Mouse (Mus musculus) liver, postnatal 0 days (tissue): ENCODE results near the gene Rbm20.

Experiments
- CTCF ChIP-seq: sonication (generic); IDR thresholded peaks from 2 replicates; pipeline ENCODE4 v1.5.1; 2016; ENCODE audit warnings: antibody characterized with exemption, low read depth
- EP300 ChIP-seq: IDR thresholded peaks from 2 replicates; pipeline ENCODE4 v1.6.1; 2016; ENCODE audit warnings: antibody characterized with exemption, low read depth, mild to moderate bottlenecking

DNA sequence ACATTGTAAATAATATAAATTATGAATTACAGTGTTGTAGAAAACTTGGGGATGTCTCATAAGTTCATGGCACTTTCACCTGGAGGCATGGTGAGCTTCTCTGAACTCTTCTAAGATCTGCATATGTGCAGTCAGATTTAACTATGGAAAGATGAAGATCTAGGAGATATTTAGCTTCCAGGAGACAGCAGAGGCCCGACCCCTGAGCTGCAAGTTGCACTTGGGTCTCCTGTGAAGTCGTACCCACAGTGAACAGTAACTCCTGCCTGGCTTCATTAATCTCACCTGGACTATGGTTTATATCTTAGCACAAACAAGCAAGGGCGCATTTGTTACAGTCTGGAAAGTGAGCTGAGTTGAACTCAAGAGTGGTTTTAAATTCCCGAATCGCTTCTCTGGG lies 124.3 kb downstream of the Rbm20 start:
- no peak for TF ChIP-seq CTCF
- TF ChIP-seq EP300, result no peak
